Mouse (Mus musculus) kidney, adult 2 months (tissue): ENCODE results near the gene Ctu2.

Source experiments
- CTCF ChIP-seq: fragments of 200-500 bp; conservative IDR thresholded peaks from 2 replicates; pipeline ENCODE4 v1.5.1; 2011; ENCODE audit warnings: low read depth, mild to moderate bottlenecking, control low read depth, low read length, moderate library complexity, mixed read lengths; ENCODE audit not compliant: insufficient read depth, insufficient read length
- POLR2A ChIP-seq: fragments of 200-500 bp; IDR thresholded peaks from one replicate; pipeline ENCODE4 v1.6.1; 2011; ENCODE audit warnings: low read depth, low read length, control low read depth

- TF ChIP-seq CTCF (no peak), POLR2A (no peak)
These were observed 14.3 kb upstream of the Ctu2 start for GRCm38 (mm10) chr8:122461473-122462148.
